Comparison of ENCODE assay signal across 22 mouse cellular contexts in the genomic region with DNA sequence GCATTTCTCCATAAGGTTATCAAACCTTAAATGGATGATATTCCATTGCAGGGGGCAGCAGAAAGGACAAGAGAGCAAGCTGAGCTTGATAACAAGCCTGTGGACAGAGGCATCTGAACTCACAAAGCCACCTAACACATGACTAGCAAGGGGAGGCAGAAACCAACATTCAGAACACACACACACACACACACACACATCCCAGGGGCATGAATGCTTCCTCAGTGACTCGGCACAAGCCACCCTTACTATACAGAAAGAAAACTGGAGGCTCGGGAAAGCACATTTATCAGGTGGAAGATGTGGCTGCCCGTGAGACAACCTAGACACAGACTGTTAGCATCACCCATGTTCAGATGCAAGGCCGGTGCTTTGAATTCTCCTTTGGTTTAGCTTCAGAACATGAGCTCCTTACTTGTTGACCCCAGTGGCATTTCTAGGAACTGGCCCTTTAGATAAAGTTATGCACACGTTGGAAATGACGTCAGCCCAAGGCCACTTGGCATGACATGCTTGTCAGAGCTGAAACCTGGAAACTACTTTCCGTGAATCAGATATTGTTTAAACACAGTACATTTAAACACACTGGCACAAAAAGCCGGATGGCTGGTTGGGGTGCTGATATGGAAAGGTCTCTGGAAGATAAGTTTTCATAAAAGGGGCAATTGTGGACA. TPM values are rescaled to one million over a fixed set of nuclear protein-coding genes. Genes with fewer than 3 reads are reported as not detected.
DNase-seq lines count a peak whose midpoint lies in the region; ATAC-seq lines count a peak whose summit lies in the region.
"Had no signal": no experiment of that assay in that cellular context is flagged by ENCODE, and none has a peak within 500 bp of the region (broad histone marks: within the 10 kb centered on the region; RNA-seq: fewer than 3 reads in every experiment).

No protein-coding gene starts in this region.

- H3K27me3 ChIP-seq in heart, embryonic 12.5 days (replicated peaks), result no peaks in the 10 kb centered on the region
- H3K27me3 ChIP-seq in limb, embryonic 10.5 days (ENCODE audit: low read depth, poor library complexity, severe bottlenecking), result no peaks in the 10 kb centered on the region
- H3K27me3 ChIP-seq: hindbrain, embryonic 15.5 days; midbrain, embryonic 12.5 days had no signal

- H3K27ac ChIP-seq in heart, embryonic 12.5 days (ENCODE audit: poor library complexity, severe bottlenecking), result no peak overlapping the region
- no peak overlapping the region for H3K27ac ChIP-seq in limb, embryonic 10.5 days
- H3K27ac ChIP-seq: hindbrain, embryonic 15.5 days; left cerebral cortex, adult 2 months; midbrain, embryonic 12.5 days had no signal

- H3K9ac ChIP-seq in heart, embryonic 12.5 days, result no peak overlapping the region
- H3K9ac ChIP-seq: forebrain, postnatal 0 days; hindbrain, embryonic 15.5 days; midbrain, embryonic 12.5 days had no signal

- H3K4me3 ChIP-seq in heart, embryonic 12.5 days, result no peak overlapping the region
- H3K4me3 ChIP-seq in limb, embryonic 10.5 days, result no peak overlapping the region
- H3K4me3 ChIP-seq: erythroblast, embryonic 14.5 days; hindbrain, embryonic 15.5 days; left cerebral cortex, adult 2 months; midbrain, embryonic 12.5 days; myocyte had no signal

- H3K4me1 ChIP-seq in heart, embryonic 12.5 days (replicated peaks), result peaks cover 13% of the 10 kb centered on the region
- peaks cover 17% of the 10 kb centered on the region for H3K4me1 ChIP-seq in limb, embryonic 10.5 days

- peak; percentile 58 for ATAC-seq in heart, embryonic 12.5 days (ENCODE audit: insufficient number of reproducible peaks, low FRiP score)
- ATAC-seq in erythroid progenitor cell, adult 5-6 weeks (replicated peaks; ENCODE audit: low FRiP score, poor library complexity, severe bottlenecking), result peak; percentile 46; the same call in 1 of the 2 replicates
- ATAC-seq: activated CD4-positive, CD25-positive, alpha-beta regulatory T cell, adult 4 months; forebrain, postnatal 0 days had no signal

- intact Hi-C loops in heart, postnatal 36 days (cut with DNase I), result no loop called here

- WGBS in heart, embryonic 12.5 days, result 56% methylated on average over 8 of the region's 8 CpGs
- WGBS in limb, embryonic 10.5 days, result 86% methylated on average over 8 of the region's 8 CpGs

- peaks cover 5% of the 10 kb centered on the region; the same call in 1 of the 2 replicates for H3K36me3 ChIP-seq in heart, embryonic 12.5 days
- no peaks in the 10 kb centered on the region for H3K36me3 ChIP-seq in limb, embryonic 10.5 days

- no peak for DNase-seq in heart, postnatal 36 days
- peak; percentile 59 for DNase-seq in adrenal gland, adult 8-10 months
- peak; percentile 67 for DNase-seq in lung, postnatal 36 days
- no peak for DNase-seq in urinary bladder, postnatal 10 days (ENCODE audit: low spot score)
- DNase-seq in limb, embryonic 10.5 days (ENCODE audit: low spot score), result no peak
- no peak for DNase-seq in kidney, postnatal 25 days
- DNase-seq: cerebellum, adult 9-11 months; forebrain, postnatal 0 days; heart, postnatal 10 days; kidney, adult 8-10 months; right cerebral cortex, adult 18-20 months; spleen, adult 18-20 months; thymus, postnatal 36 days had no signal

- H3K4me2 ChIP-seq in heart, embryonic 12.5 days, result no peak overlapping the region
- H3K4me2 ChIP-seq: hindbrain, embryonic 15.5 days; midbrain, embryonic 12.5 days had no signal

- no peaks in the 10 kb centered on the region for H3K9me3 ChIP-seq in heart, embryonic 12.5 days (replicated peaks)
- H3K9me3 ChIP-seq in limb, embryonic 10.5 days (replicated peaks), result no peaks in the 10 kb centered on the region
- H3K9me3 ChIP-seq: hindbrain, embryonic 15.5 days; midbrain, embryonic 12.5 days had no signal

RNA-seq across cellular contexts. Expression of a gene that starts 5.3 kb away (rescaled TPM):
- polyA plus RNA-seq in heart, embryonic 12.5 days (2016; fragmentation: Nextera tagmentation; extraction: Ambion mirVana), result 5.5 and 5.8 TPM in 2 replicates
- 1 to 10 TPM in 1 of 2 experiments, under 1 TPM in 1; 0.94 to 1.4 TPM for total RNA-seq in heart, postnatal 36 days (2021)
- 10 to 100 TPM in 3 of 4 experiments, 1 to 10 TPM in 1; 6.0 to 21.4 (median 15.3) TPM for total RNA-seq in adrenal gland, adult 8-10 months (2022)
- total RNA-seq in erythroid progenitor cell, adult 5-6 weeks (2015; ENCODE audit: low replicate concordance), result 3.8 and 6.8 TPM in 2 replicates
- 9.9 TPM in 1 of 2 replicates, not detected in the other for total RNA-seq in erythroid progenitor cell, adult 5-6 weeks (2017; ENCODE audit: low replicate concordance)
- 7.7 and 10.0 TPM in 2 replicates for polyA plus RNA-seq in limb, embryonic 10.5 days (2016; fragmentation: Nextera tagmentation; extraction: Ambion mirVana)
- total RNA-seq: neutrophil, adult 5-6 weeks had no signal
- polyA plus RNA-seq: erythroblast, embryonic 14.5 days had no signal

RNA-seq across cellular contexts. Expression of a gene that starts 14.7 kb away (rescaled TPM):
- 34.0 and 35.6 TPM in 2 replicates for polyA plus RNA-seq in heart, embryonic 12.5 days (2016; fragmentation: Nextera tagmentation; extraction: Ambion mirVana)
- 10 to 100 TPM; 21.0 to 21.8 TPM for total RNA-seq in heart, postnatal 36 days (2021)
- 10 to 100 TPM; 16.5 to 22.1 (median 18.8) TPM for total RNA-seq in adrenal gland, adult 8-10 months (2022)
- total RNA-seq in erythroid progenitor cell, adult 5-6 weeks (2015; ENCODE audit: low replicate concordance), result 75.0 and 75.3 TPM in 2 replicates
- total RNA-seq in erythroid progenitor cell, adult 5-6 weeks (2017; ENCODE audit: low replicate concordance), result 22.3 and 26.2 TPM in 2 replicates
- polyA plus RNA-seq in limb, embryonic 10.5 days (2016; fragmentation: Nextera tagmentation; extraction: Ambion mirVana), result 37.7 and 39.2 TPM in 2 replicates

RNA-seq across cellular contexts. Expression of a gene that starts 22.1 kb away (rescaled TPM):
- 34.5 and 39.1 TPM in 2 replicates for polyA plus RNA-seq in heart, embryonic 12.5 days (2016; fragmentation: Nextera tagmentation; extraction: Ambion mirVana)
- 10 to 100 TPM; 65.1 to 72.2 TPM for total RNA-seq in heart, postnatal 36 days (2021)
- 100 to 1,000 TPM in 1 of 4 experiments, 10 to 100 TPM in 3; 69.9 to 108 (median 89.8) TPM for total RNA-seq in adrenal gland, adult 8-10 months (2022)
- total RNA-seq in erythroid progenitor cell, adult 5-6 weeks (2015; ENCODE audit: low replicate concordance), result 369 and 467 TPM in 2 replicates
- total RNA-seq in erythroid progenitor cell, adult 5-6 weeks (2017; ENCODE audit: low replicate concordance), result 572 and 831 TPM in 2 replicates
- polyA plus RNA-seq in limb, embryonic 10.5 days (2016; fragmentation: Nextera tagmentation; extraction: Ambion mirVana), result 31.8 and 40.6 TPM in 2 replicates

RNA-seq across cellular contexts. Expression of a gene that starts 27.9 kb away (rescaled TPM):
- 121 and 125 TPM in 2 replicates for polyA plus RNA-seq in heart, embryonic 12.5 days (2016; fragmentation: Nextera tagmentation; extraction: Ambion mirVana)
- total RNA-seq in heart, postnatal 36 days (2021), result 100 to 1,000 TPM; 131 to 140 TPM
- total RNA-seq in adrenal gland, adult 8-10 months (2022), result 100 to 1,000 TPM in 2 of 4 experiments, 10 to 100 TPM in 2; 94.5 to 106 (median 101) TPM
- 11.3 and 22.7 TPM in 2 replicates for total RNA-seq in erythroid progenitor cell, adult 5-6 weeks (2015; ENCODE audit: low replicate concordance)
- 9.0 and 19.4 TPM in 2 replicates for total RNA-seq in erythroid progenitor cell, adult 5-6 weeks (2017; ENCODE audit: low replicate concordance)
- polyA plus RNA-seq in limb, embryonic 10.5 days (2016; fragmentation: Nextera tagmentation; extraction: Ambion mirVana), result 184 and 192 TPM in 2 replicates

Comparison
In these comparisons a context has a peak if more than half of its experiments do, and no peak if none do; other contexts are left out.
1. DNase-seq: peak in adrenal gland, adult 8-10 months (single experiment) and lung, postnatal 36 days (single experiment); none in heart, postnatal 36 days (0 of 2), urinary bladder, postnatal 10 days (single experiment), limb, embryonic 10.5 days (single experiment) and kidney, postnatal 25 days (0 of 2).